Mouse (Mus musculus): ENCODE results near the gene Slc12a7.

DNA sequence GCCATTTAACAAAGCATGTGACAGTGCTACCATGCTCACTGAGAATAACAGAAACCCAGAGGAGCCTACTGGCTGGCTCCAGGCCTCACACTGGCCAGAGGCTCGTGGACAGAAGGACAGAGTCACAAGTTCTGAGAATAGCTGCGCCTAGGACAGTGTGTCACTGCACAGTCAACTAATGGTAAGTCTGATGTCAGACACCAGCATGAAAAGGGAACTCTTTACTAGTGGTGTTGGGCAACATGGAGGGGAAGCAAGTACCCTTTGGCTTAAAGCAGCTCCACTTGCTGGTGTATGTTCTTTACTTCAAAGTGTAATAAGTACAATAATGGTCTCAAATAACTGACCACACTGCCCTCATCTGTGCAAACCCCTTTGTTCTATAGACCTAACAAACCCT lies 39.6 kb upstream of the Slc12a7 start:
- TF ChIP-seq CTCF (IDR thresholded peaks at IDR 0.05; ENCODE audit: borderline replicate concordance, extremely low read depth, insufficient read depth, insufficient read length) = no peak
- TF ChIP-seq POLR2A (IDR thresholded peaks at IDR 0.05; ENCODE audit: borderline replicate concordance, extremely low read depth, insufficient read depth, insufficient read length, poor library complexity, severe bottlenecking) = no peak
